Mouse (Mus musculus) adrenal gland, postnatal 25 days (tissue): ENCODE data around the gene Gfi1b. TPM values are rescaled to one million over a fixed set of nuclear protein-coding genes. Genes with fewer than 3 reads are reported as not detected.

ENCODE experiments used
- DNase-seq: peaks from one replicate; pipeline ENCODE4 v3.0.0; 2021; ENCODE audit warnings: mixed read lengths
- long read RNA-seq: library from polyadenylated mRNA; stranded (forward); transcript quantifications from one replicate; pipeline ENCODE4 v2.0.0, GENCODE M21; 2021
- total RNA-seq: library from RNA; stranded (reverse); gene quantifications from 2 replicates; pipeline ENCODE4 v1.2.3, GENCODE M21; 2021

Gfi1b gene
- total RNA-seq, result not detected in 2 replicates
- long read RNA-seq, result 0 reads

GRCm38 (mm10) chr2:28621664-28622171, at the start of gene Gfi1b:
Gene Gfi1b, minus strand, starts transcription at chr2:28621982.
- DNase-seq, result no peak

DNA sequence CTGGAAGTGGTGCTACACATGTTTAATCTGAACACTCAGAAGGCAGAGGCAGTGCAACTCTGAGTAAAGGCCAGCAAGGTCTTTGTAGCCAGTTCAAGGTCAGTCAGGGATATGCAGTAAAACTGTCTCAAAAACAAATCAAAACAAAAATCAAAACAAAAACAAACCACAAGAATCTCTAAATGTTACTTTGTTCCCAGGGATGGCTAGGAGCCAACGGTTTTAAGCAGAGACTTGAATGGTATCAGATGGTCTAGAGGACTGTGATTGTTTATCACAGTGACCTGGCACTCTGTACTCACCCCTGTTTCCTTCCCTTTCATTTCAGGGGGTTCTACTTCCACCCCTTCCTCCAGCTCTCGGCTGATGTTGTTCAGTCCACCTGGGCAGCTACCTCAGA, 49.7 kb upstream of the Gfi1b start:
- no peak for DNase-seq

DNA sequence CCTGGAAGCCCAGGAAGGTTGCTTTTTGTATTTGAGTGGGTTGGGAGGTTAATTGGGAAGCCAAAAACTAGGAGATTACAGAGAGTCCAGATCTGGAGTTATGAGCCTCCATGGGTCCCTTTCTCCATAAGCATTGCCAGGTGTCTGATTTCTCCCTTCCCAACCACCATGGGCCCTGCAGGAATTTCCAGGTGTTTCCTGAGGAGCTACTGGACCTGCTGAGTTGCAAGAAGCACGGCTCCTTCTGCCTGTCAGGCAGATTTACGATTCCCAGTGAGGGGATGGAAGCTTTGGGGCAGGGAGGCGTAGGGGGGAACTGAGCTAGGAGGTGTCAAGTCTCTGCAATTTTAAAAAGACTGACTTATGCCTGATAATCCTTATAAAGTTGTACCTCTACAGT, 44.0 kb upstream of the Gfi1b start:
- DNase-seq, result no peak

GRCm38 (mm10) chr2:28662891-28663290, 41.1 kb upstream of the Gfi1b start:
- no peak for DNase-seq

GRCm38 (mm10) chr2:28656216-28656615, 34.4 kb upstream of the Gfi1b start:
- DNase-seq, result no peak

- DNase-seq, result peak; percentile 37
Measured at GRCm38 (mm10) chr2:28654295-28654694, 32.5 kb upstream of the Gfi1b start.

DNA sequence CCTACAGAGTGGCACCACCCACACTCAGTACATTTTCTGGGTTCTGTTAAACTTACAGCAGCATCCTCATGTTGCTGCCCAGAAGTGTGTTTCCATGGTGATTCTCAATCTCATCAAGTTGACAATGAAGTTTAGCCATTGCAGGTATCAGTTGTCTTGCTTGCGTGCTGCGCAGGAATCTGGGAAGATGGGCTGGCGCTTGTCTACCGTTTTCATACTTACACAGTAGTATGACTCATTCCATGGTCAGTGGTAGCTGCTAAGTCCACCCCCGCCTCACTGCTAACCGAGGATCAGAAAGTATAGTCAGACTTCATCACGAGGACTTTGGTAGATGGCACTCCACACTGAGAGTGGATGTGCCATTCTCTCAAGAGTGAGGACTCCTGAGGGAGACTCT, 31.6 kb upstream of the Gfi1b start:
- no peak for DNase-seq

DNA sequence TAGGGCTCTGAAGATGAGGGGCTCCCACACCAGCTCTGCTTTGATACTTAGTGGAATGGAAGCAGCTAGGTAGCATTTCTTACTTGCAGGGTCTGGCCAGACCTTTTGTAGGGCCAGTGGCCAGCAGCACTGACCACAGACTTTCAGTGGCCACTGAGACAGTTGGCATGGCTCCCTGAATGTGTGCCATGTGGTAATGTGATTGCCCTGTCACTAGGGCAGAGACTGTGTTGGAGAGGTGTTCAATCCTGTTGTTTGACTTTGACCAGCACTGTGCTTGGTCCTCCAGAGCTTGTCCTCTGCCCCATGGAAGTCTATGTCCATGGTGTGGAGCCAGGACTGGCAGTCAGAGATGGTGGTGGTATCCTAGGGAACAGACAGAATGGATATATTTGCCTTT, 28.7 kb upstream of the Gfi1b start:
- peak; percentile 35 for DNase-seq

GRCm38 (mm10) chr2:28643081-28643480, 21.3 kb upstream of the Gfi1b start:
- no peak for DNase-seq

- peak; percentile 26 for DNase-seq
Measured at GRCm38 (mm10) chr2:28641435-28641941, 19.7 kb upstream of the Gfi1b start.

GRCm38 (mm10) chr2:28640461-28641424, 19.0 kb upstream of the Gfi1b start, which contains the start of gene Tsc1:
Gene Tsc1, plus strand, starts transcription at chr2:28641228.
- peak; percentile 94 for DNase-seq

GRCm38 (mm10) chr2:28639794-28640193, 18.0 kb upstream of the Gfi1b start:
- no peak for DNase-seq

DNA sequence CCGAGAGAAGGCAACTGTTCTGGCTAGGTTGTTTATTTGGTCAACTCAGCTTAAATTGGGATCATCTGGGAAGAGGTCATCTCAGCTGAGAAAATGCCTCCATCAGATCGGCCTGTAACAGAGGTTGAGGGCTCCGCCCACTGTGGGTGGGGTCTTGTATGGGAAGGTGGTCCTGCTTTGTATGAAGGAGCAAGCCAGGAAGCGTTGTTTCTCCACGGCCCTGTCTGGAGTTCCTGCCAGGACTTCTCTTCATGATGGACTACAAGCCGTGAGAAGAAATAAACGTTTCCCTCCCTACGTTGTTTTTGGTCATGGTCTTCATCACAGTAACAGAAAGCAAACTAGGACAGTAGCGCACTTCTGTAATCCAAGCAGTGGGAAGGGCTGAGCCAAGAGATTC, 17.1 kb upstream of the Gfi1b start:
- no peak for DNase-seq

DNA sequence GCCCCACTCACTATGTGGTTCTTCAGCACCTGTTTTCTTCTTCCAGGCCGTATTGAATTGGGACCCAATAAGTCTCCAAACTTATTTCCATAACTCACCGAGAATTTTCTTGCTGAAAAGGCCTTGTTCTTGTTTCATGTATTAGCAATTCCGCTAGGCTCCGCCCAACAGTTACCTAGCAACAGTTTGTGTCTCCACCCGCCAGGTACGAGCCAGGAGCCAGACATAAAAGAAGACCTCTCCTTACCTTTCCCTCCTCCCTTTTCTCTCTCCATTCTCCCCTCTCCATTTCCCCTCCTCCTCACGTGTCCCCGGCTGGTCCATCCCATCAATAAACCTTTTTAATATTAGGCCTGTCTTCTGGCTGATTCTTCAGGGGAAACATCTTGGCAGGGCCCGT, 16.6 kb upstream of the Gfi1b start:
- no peak for DNase-seq

DNA sequence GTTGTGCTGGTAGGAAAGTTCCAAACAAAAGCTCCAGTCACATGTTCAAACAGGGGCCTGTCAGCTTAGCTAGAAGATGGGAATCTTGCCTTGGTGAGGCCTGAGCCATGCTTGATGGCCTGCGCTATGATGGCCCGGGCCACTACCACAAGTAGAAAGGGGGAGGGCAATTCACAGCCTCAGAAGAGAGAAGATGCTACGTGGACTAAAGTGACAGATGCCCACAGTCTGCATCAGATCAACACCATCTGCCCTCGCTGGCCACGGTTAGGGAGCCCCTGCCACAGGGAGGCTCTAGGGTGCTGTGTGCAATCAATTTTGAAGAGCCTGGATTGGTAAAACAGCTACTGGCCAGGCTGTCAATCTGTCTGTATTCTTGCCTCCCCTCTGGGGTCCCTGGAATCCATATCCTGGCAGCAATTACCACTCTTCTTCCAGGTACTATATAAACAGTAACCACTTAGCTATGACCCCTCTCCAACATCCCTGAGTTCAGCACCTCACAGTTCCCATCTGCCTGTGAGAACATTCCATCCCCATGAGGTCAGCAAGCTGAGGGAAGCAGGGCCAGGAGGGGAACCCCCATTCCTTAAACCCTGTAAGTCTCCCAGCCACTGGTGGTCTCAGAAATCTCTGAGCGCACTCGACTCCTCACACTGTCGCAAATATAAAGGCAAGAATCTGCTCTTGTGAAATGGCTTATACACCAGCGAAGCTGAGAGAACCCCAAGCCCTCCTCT, 15.5 kb upstream of the Gfi1b start:
- no peak for DNase-seq

GRCm38 (mm10) chr2:28635199-28635598, 13.4 kb upstream of the Gfi1b start:
- no peak for DNase-seq

- no peak for DNase-seq
Measured at GRCm38 (mm10) chr2:28633136-28633535, 11.4 kb upstream of the Gfi1b start.

GRCm38 (mm10) chr2:28632626-28633025, 10.8 kb upstream of the Gfi1b start:
- no peak for DNase-seq

GRCm38 (mm10) chr2:28629911-28630381, 8.2 kb upstream of the Gfi1b start:
- DNase-seq, result no peak

DNA sequence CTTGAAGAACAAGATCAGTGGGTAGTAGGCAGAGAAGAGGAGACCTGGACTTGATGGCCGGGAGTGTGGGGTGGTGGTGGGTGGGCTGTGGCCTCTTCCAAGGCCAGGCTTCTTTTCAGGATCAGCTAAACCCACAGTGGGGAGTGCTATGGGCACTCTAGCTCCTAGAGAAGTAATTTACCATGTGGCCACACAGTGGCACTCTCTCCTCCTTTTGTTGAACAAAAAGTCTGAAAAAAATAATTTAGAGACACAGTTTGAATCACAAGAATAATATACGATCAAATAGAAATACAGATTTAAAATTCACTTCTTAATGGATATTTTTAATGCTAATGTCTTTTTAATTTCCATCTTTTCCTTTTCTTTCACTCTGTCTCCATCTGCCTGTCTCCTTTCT, 6.3 kb upstream of the Gfi1b start:
- DNase-seq, result no peak

DNA sequence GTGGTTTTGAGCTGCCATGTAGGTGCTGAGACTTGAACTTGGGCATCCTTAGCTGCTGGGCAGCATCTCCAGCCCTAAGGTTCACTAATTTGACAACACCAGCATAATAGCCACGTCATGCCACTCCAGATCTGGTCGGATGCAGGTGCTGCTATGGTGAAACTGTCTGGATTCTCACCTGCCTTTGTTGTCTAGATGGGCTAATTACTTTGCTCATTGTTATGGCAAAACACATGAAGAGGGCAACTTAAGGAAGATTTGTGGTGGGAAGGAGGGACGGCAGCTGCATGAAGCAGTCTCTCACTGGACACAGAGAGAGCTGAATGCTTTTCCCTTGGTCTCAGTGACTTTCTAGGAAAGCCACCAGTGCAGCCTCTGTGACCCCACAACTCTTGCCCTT, 4.3 kb upstream of the Gfi1b start:
- no peak for DNase-seq

- DNase-seq, result no peak
Measured at GRCm38 (mm10) chr2:28624870-28625269, 3.1 kb upstream of the Gfi1b start.
